14 mouse cellular contexts compared by ENCODE assay signal in the genomic region with DNA sequence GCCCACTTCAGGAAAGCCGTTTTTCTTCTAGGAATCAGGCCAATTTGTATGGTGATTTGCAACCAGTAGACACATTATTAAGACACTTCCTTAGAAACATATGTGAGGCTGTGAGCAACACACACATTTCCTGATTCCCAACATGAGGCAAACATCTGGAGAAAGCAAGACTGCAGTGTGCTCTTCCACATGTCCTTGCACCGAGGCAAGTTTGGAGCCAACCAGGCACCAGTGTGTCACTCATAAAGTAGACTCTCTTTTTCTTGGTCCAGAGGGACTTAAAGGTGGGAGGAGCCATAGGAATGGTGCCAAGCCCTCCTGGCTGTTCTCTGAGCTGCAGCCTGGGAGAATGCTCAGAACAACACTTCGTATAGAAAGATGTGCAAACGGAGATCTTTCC. TPM values are rescaled to one million over a fixed set of nuclear protein-coding genes. Genes with fewer than 3 reads are reported as not detected.
DNase-seq lines count a peak whose midpoint lies in the region; ATAC-seq and TF ChIP-seq lines count a peak whose summit lies in the region.
"Had no signal": no experiment of that assay in that cellular context is flagged by ENCODE, and none has a peak within 500 bp of the region (broad histone marks: within the 10 kb centered on the region; RNA-seq: fewer than 3 reads in every experiment).

No protein-coding gene starts in this region.

- H3K9ac ChIP-seq in kidney, embryonic 16.5 days (replicated peaks; ENCODE audit: low read length), result no peak overlapping the region
- no peak overlapping the region for H3K9ac ChIP-seq in embryonic facial prominence, embryonic 14.5 days (ENCODE audit: low read depth, low read length)
- H3K9ac ChIP-seq in limb, embryonic 11.5 days (ENCODE audit: low read length), result no peak overlapping the region
- no peak overlapping the region for H3K9ac ChIP-seq in liver, postnatal 0 days (replicated peaks)
- H3K9ac ChIP-seq: hindbrain, embryonic 14.5 days; lung, embryonic 15.5 days had no signal

- no peak overlapping the region for H3K4me3 ChIP-seq in kidney, embryonic 16.5 days (ENCODE audit: low read length)
- no peak overlapping the region for H3K4me3 ChIP-seq in embryonic facial prominence, embryonic 14.5 days (ENCODE audit: low read depth, low read length)
- H3K4me3 ChIP-seq in limb, embryonic 11.5 days (ENCODE audit: low read depth, low read length), result no peak overlapping the region
- H3K4me3 ChIP-seq in midbrain, embryonic 10.5 days, result no peak overlapping the region
- no peak overlapping the region for H3K4me3 ChIP-seq in liver, postnatal 0 days (ENCODE audit: low read depth, low read length)
- H3K4me3 ChIP-seq: erythroblast, embryonic 14.5 days; lung, embryonic 15.5 days had no signal

- 0 out of 2 replicates have a peak, but pooled peaks cover 1% of the 10 kb centered on the region for H3K36me3 ChIP-seq in kidney, embryonic 16.5 days (ENCODE audit: insufficient read depth, low read length)
- peaks cover 4% of the 10 kb centered on the region; the same call in 1 of the 2 replicates for H3K36me3 ChIP-seq in embryonic facial prominence, embryonic 14.5 days (ENCODE audit: control insufficient read depth, insufficient read depth, low read length)
- H3K36me3 ChIP-seq in limb, embryonic 11.5 days (ENCODE audit: control insufficient read depth, insufficient read depth, low read length), result no peaks in the 10 kb centered on the region
- H3K36me3 ChIP-seq in midbrain, embryonic 10.5 days, result no peaks in the 10 kb centered on the region
- peaks cover 5% of the 10 kb centered on the region; the same call in 1 of the 2 replicates for H3K36me3 ChIP-seq in liver, postnatal 0 days (replicated peaks; ENCODE audit: insufficient read depth, low read length)
- H3K36me3 ChIP-seq: lung, embryonic 15.5 days had no signal

- H3K4me2 ChIP-seq in kidney, embryonic 16.5 days (replicated peaks; ENCODE audit: low read depth, low read length), result no peak overlapping the region
- H3K4me2 ChIP-seq in embryonic facial prominence, embryonic 14.5 days (ENCODE audit: low read depth, low read length), result no peak overlapping the region
- no peak overlapping the region for H3K4me2 ChIP-seq in limb, embryonic 11.5 days (ENCODE audit: low read depth, severe bottlenecking)
- H3K4me2 ChIP-seq in liver, postnatal 0 days (ENCODE audit: low read depth, low read length), result no peak overlapping the region
- H3K4me2 ChIP-seq: hindbrain, embryonic 14.5 days; lung, embryonic 15.5 days; midbrain, embryonic 11.5 days had no signal

- ATAC-seq in kidney, embryonic 16.5 days (ENCODE audit: low FRiP score, low TSS enrichment), result peak; percentile 78
- ATAC-seq in embryonic facial prominence, embryonic 14.5 days (ENCODE audit: low read depth), result peak; percentile 78; the same call in 1 of the 2 replicates
- no peak for ATAC-seq in limb, embryonic 11.5 days (ENCODE audit: insufficient number of reproducible peaks, low FRiP score, low TSS enrichment, low read depth)
- ATAC-seq in liver, postnatal 0 days, result no peak
- no peak for ATAC-seq in CD4-positive, CD25-positive, alpha-beta regulatory T cell, adult 4 months

- no peaks in the 10 kb centered on the region for H3K27me3 ChIP-seq in kidney, embryonic 16.5 days (ENCODE audit: insufficient read depth, low read length)
- no peaks in the 10 kb centered on the region for H3K27me3 ChIP-seq in embryonic facial prominence, embryonic 14.5 days (replicated peaks; ENCODE audit: control insufficient read depth, insufficient read depth, low read length)
- no peaks in the 10 kb centered on the region for H3K27me3 ChIP-seq in limb, embryonic 11.5 days (ENCODE audit: control insufficient read depth, insufficient read depth, low read length)
- H3K27me3 ChIP-seq in midbrain, embryonic 10.5 days (ENCODE audit: low read depth, poor library complexity, severe bottlenecking), result no peaks in the 10 kb centered on the region
- no peaks in the 10 kb centered on the region for H3K27me3 ChIP-seq in liver, postnatal 0 days (ENCODE audit: insufficient read depth, low read length)
- H3K27me3 ChIP-seq: lung, embryonic 15.5 days had no signal

- no peak overlapping the region for H3K27ac ChIP-seq in kidney, embryonic 16.5 days (ENCODE audit: low read length)
- H3K27ac ChIP-seq in embryonic facial prominence, embryonic 14.5 days (replicated peaks; ENCODE audit: low read depth, low read length), result no peak overlapping the region
- no peak overlapping the region for H3K27ac ChIP-seq in limb, embryonic 11.5 days (replicated peaks; ENCODE audit: low read depth, low read length)
- H3K27ac ChIP-seq in midbrain, embryonic 10.5 days (replicated peaks), result no peak overlapping the region
- no peak overlapping the region for H3K27ac ChIP-seq in liver, postnatal 0 days (ENCODE audit: low read depth)
- H3K27ac ChIP-seq: hindbrain, embryonic 14.5 days; lung, embryonic 15.5 days had no signal

- H3K9me3 ChIP-seq in kidney, embryonic 16.5 days (ENCODE audit: low read length), result no peaks in the 10 kb centered on the region
- no peaks in the 10 kb centered on the region for H3K9me3 ChIP-seq in embryonic facial prominence, embryonic 14.5 days (ENCODE audit: control insufficient read depth, low read length)
- no peaks in the 10 kb centered on the region for H3K9me3 ChIP-seq in limb, embryonic 11.5 days (ENCODE audit: control insufficient read depth, low read length)
- H3K9me3 ChIP-seq in midbrain, embryonic 10.5 days (replicated peaks), result no peaks in the 10 kb centered on the region
- no peaks in the 10 kb centered on the region for H3K9me3 ChIP-seq in liver, postnatal 0 days (ENCODE audit: low read length)
- H3K9me3 ChIP-seq: lung, embryonic 15.5 days had no signal

- WGBS in kidney, embryonic 16.5 days, result 50% methylated on average over 4 of the region's 4 CpGs
- WGBS in embryonic facial prominence, embryonic 14.5 days, result 42% methylated on average over 4 of the region's 4 CpGs
- WGBS in limb, embryonic 11.5 days, result 43% methylated on average over 4 of the region's 4 CpGs
- whole genome bisulfite sequencing in midbrain, embryonic 10.5 days, result 81% methylated on average over 4 of the region's 4 CpGs
- 66% methylated on average over 4 of the region's 4 CpGs for WGBS in liver, postnatal 0 days (ENCODE audit: insufficient replicate concordance)

- DNase-seq in kidney, postnatal 25 days, result no peak
- DNase-seq in adipocyte (ENCODE audit: low spot score), result peak; percentile 38
- DNase-seq in embryonic facial prominence, embryonic 14.5 days (ENCODE audit: low spot score), result peak; percentile 87
- peak; percentile 32 for DNase-seq in limb, embryonic 11.5 days (ENCODE audit: low spot score)
- DNase-seq in midbrain, embryonic 10.5 days (ENCODE audit: low spot score), result no peak
- DNase-seq in liver, postnatal 0 days, result no peak
- DNase-seq: adrenal gland, adult 8-10 months; cerebellum, postnatal 25 days had no signal

- TF ChIP-seq EP300 in liver, postnatal 0 days (IDR thresholded peaks at IDR 0.05; ENCODE audit: low read depth), result no peak

- TF ChIP-seq CTCF in liver, postnatal 0 days (IDR thresholded peaks at IDR 0.05; ENCODE audit: low read depth), result no peak

- H3K4me1 ChIP-seq in kidney, embryonic 16.5 days (ENCODE audit: insufficient read depth, low read length), result no peaks in the 10 kb centered on the region
- no peaks in the 10 kb centered on the region for H3K4me1 ChIP-seq in embryonic facial prominence, embryonic 14.5 days (ENCODE audit: control insufficient read depth, insufficient read depth, low read length)
- no peaks in the 10 kb centered on the region for H3K4me1 ChIP-seq in limb, embryonic 11.5 days (ENCODE audit: control insufficient read depth, insufficient read depth, low read length)
- H3K4me1 ChIP-seq in midbrain, embryonic 10.5 days, result no peaks in the 10 kb centered on the region
- no peaks in the 10 kb centered on the region for H3K4me1 ChIP-seq in liver, postnatal 0 days (ENCODE audit: insufficient read depth)

RNA-seq across cellular contexts. Expression of a gene that starts 39.6 kb away (rescaled TPM):
- 7.5 and 7.8 TPM in 2 replicates for polyA plus RNA-seq in kidney, embryonic 16.5 days (2015; fragmentation: Nextera tagmentation; extraction: Ambion mirVana)
- 17.7 and 18.8 TPM in 2 replicates for polyA plus RNA-seq in embryonic facial prominence, embryonic 14.5 days (2014; fragmentation: Nextera tagmentation; extraction: Ambion mirVana)
- polyA plus RNA-seq in limb, embryonic 11.5 days (2014; fragmentation: Nextera tagmentation; extraction: Ambion mirVana), result 1.5 and 2.2 TPM in 2 replicates
- 1.4 and 1.6 TPM in 2 replicates for polyA plus RNA-seq in midbrain, embryonic 10.5 days (2016; fragmentation: Nextera tagmentation; extraction: Ambion mirVana)
- polyA plus RNA-seq in liver, postnatal 0 days (2015; fragmentation: Nextera tagmentation; extraction: Ambion mirVana), result 3.6 and 6.2 TPM in 2 replicates
- 1 to 10 TPM; 3.3 to 5.8 TPM for polyA plus RNA-seq in CD4-positive, CD25-positive, alpha-beta regulatory T cell, adult 4 months (2017; shearing (Covaris generic))

Comparison
In these comparisons a context has a peak if more than half of its experiments do, and no peak if none do; other contexts are left out.
1. ATAC-seq: peak in kidney, embryonic 16.5 days (single experiment) and embryonic facial prominence, embryonic 14.5 days (single experiment); none in limb, embryonic 11.5 days (single experiment), liver, postnatal 0 days (single experiment) and CD4-positive, CD25-positive, alpha-beta regulatory T cell, adult 4 months (single experiment).
2. DNase-seq: peak in adipocyte (single experiment), embryonic facial prominence, embryonic 14.5 days (single experiment) and limb, embryonic 11.5 days (single experiment); none in kidney, postnatal 25 days (0 of 2), midbrain, embryonic 10.5 days (single experiment) and liver, postnatal 0 days (single experiment).